Mouse (Mus musculus): Measurements from ENCODE around the gene Tmem87b.
A peak's percentile ranks its signal among the peaks of the same experiment; 100 is the strongest.

Tmem87b gene

GRCm38 (mm10) chr2:128803441-128803840 lies 14.5 kb upstream of the Tmem87b start:
- no peaks in the 10 kb centered on the region for H3K36me3 ChIP-seq (ENCODE audit: control insufficient read depth, insufficient read depth, low read length, poor library complexity, severe bottlenecking)
- no peak for DNase-seq (ENCODE audit: low read depth, low spot score)
- no peaks in the 10 kb centered on the region for H3K27me3 ChIP-seq (ENCODE audit: control insufficient read depth, insufficient read depth, low read length, poor library complexity, severe bottlenecking)

GRCm38 (mm10) chr2:128805341-128805740 lies 12.6 kb upstream of the Tmem87b start:
- DNase-seq (ENCODE audit: low read depth, low spot score) = no peak
- H3K27me3 ChIP-seq (ENCODE audit: control insufficient read depth, insufficient read depth, low read length, poor library complexity, severe bottlenecking) = no peaks in the 10 kb centered on the region
- H3K36me3 ChIP-seq (ENCODE audit: control insufficient read depth, insufficient read depth, low read length, poor library complexity, severe bottlenecking) = no peaks in the 10 kb centered on the region

- H3K27me3 ChIP-seq (ENCODE audit: control insufficient read depth, insufficient read depth, low read length, poor library complexity, severe bottlenecking) = no peaks in the 10 kb centered on the region
- no peaks in the 10 kb centered on the region for H3K36me3 ChIP-seq (ENCODE audit: control insufficient read depth, insufficient read depth, low read length, poor library complexity, severe bottlenecking)
- DNase-seq (ENCODE audit: low read depth, low spot score) = no peak
Measured at GRCm38 (mm10) chr2:128806561-128806960, 11.4 kb upstream of the Tmem87b start.

GRCm38 (mm10) chr2:128812761-128813160 lies 5.2 kb upstream of the Tmem87b start:
- no peaks in the 10 kb centered on the region for H3K27me3 ChIP-seq (ENCODE audit: control insufficient read depth, insufficient read depth, low read length, poor library complexity, severe bottlenecking)
- DNase-seq (ENCODE audit: low read depth, low spot score) = no peak
- H3K36me3 ChIP-seq (ENCODE audit: control insufficient read depth, insufficient read depth, low read length, poor library complexity, severe bottlenecking) = no peaks in the 10 kb centered on the region

- Histone ChIP-seq H3K27me3 (ENCODE audit: control insufficient read depth, insufficient read depth, low read length, poor library complexity, severe bottlenecking) (no peaks in the 10 kb centered on the region), H3K36me3 (ENCODE audit: control insufficient read depth, insufficient read depth, low read length, poor library complexity, severe bottlenecking) (no peaks in the 10 kb centered on the region)
- DNase-seq (ENCODE audit: low read depth, low spot score) = no peak
Measured at GRCm38 (mm10) chr2:128816311-128816710, 1.6 kb upstream of the Tmem87b start.

- no peak for DNase-seq (ENCODE audit: low read depth, low spot score)
- Histone ChIP-seq H3K36me3 (ENCODE audit: control insufficient read depth, insufficient read depth, low read length, poor library complexity, severe bottlenecking) (no peaks in the 10 kb centered on the region), H3K27me3 (ENCODE audit: control insufficient read depth, insufficient read depth, low read length, poor library complexity, severe bottlenecking) (no peaks in the 10 kb centered on the region)
Measured at GRCm38 (mm10) chr2:128816916-128817315, 1.0 kb upstream of the Tmem87b start.

- Histone ChIP-seq H3K36me3 (ENCODE audit: control insufficient read depth, insufficient read depth, low read length, poor library complexity, severe bottlenecking) (no peaks in the 10 kb centered on the region), H3K27me3 (ENCODE audit: control insufficient read depth, insufficient read depth, low read length, poor library complexity, severe bottlenecking) (no peaks in the 10 kb centered on the region)
- DNase-seq (ENCODE audit: low read depth, low spot score) = peak; percentile 80
Measured at GRCm38 (mm10) chr2:128817387-128817785, 532 bp upstream of the Tmem87b start.

GRCm38 (mm10) chr2:128818956-128819643 lies 1.2 kb downstream of the Tmem87b start:
- H3K27me3 ChIP-seq (ENCODE audit: control insufficient read depth, insufficient read depth, low read length, poor library complexity, severe bottlenecking) = no peaks in the 10 kb centered on the region
- H3K36me3 ChIP-seq (ENCODE audit: control insufficient read depth, insufficient read depth, low read length, poor library complexity, severe bottlenecking) = no peaks in the 10 kb centered on the region
- no peak for DNase-seq (ENCODE audit: low read depth, low spot score)

- no peak for DNase-seq (ENCODE audit: low read depth, low spot score)
- Histone ChIP-seq H3K36me3 (ENCODE audit: control insufficient read depth, insufficient read depth, low read length, poor library complexity, severe bottlenecking) (no peaks in the 10 kb centered on the region), H3K27me3 (ENCODE audit: control insufficient read depth, insufficient read depth, low read length, poor library complexity, severe bottlenecking) (no peaks in the 10 kb centered on the region)
Measured at GRCm38 (mm10) chr2:128820631-128821030, 2.7 kb downstream of the Tmem87b start.

- Histone ChIP-seq H3K36me3 (ENCODE audit: control insufficient read depth, insufficient read depth, low read length, poor library complexity, severe bottlenecking) (0 out of 2 replicates have a peak, but pooled peaks cover 6% of the 10 kb centered on the region), H3K27me3 (ENCODE audit: control insufficient read depth, insufficient read depth, low read length, poor library complexity, severe bottlenecking) (no peaks in the 10 kb centered on the region)
- DNase-seq (ENCODE audit: low read depth, low spot score) = no peak
Measured at GRCm38 (mm10) chr2:128823893-128824292, 6.0 kb downstream of the Tmem87b start.

- DNase-seq (ENCODE audit: low read depth, low spot score) = no peak
- H3K36me3 ChIP-seq (ENCODE audit: control insufficient read depth, insufficient read depth, low read length, poor library complexity, severe bottlenecking) = peaks cover 16% of the 10 kb centered on the region; the same call in 1 of the 2 replicates
- H3K27me3 ChIP-seq (ENCODE audit: control insufficient read depth, insufficient read depth, low read length, poor library complexity, severe bottlenecking) = no peaks in the 10 kb centered on the region
Measured at GRCm38 (mm10) chr2:128827787-128828186, 9.9 kb downstream of the Tmem87b start.

GRCm38 (mm10) chr2:128832611-128833010 lies 14.7 kb downstream of the Tmem87b start:
- DNase-seq (ENCODE audit: low read depth, low spot score) = no peak
- Histone ChIP-seq H3K36me3 (ENCODE audit: control insufficient read depth, insufficient read depth, low read length, poor library complexity, severe bottlenecking) (peaks cover 24% of the 10 kb centered on the region), H3K27me3 (ENCODE audit: control insufficient read depth, insufficient read depth, low read length, poor library complexity, severe bottlenecking) (no peaks in the 10 kb centered on the region)

GRCm38 (mm10) chr2:128833035-128833434 lies 15.1 kb downstream of the Tmem87b start:
- no peak for DNase-seq (ENCODE audit: low read depth, low spot score)
- no peaks in the 10 kb centered on the region for H3K27me3 ChIP-seq (ENCODE audit: control insufficient read depth, insufficient read depth, low read length, poor library complexity, severe bottlenecking)
- H3K36me3 ChIP-seq (ENCODE audit: control insufficient read depth, insufficient read depth, low read length, poor library complexity, severe bottlenecking) = peaks cover 21% of the 10 kb centered on the region

GRCm38 (mm10) chr2:128833435-128833834 lies 15.5 kb downstream of the Tmem87b start:
- no peak for DNase-seq (ENCODE audit: low read depth, low spot score)
- Histone ChIP-seq H3K27me3 (ENCODE audit: control insufficient read depth, insufficient read depth, low read length, poor library complexity, severe bottlenecking) (no peaks in the 10 kb centered on the region), H3K36me3 (ENCODE audit: control insufficient read depth, insufficient read depth, low read length, poor library complexity, severe bottlenecking) (peaks cover 21% of the 10 kb centered on the region)

GRCm38 (mm10) chr2:128837531-128837930 lies 19.6 kb downstream of the Tmem87b start:
- DNase-seq (ENCODE audit: low read depth, low spot score) = no peak
- Histone ChIP-seq H3K36me3 (ENCODE audit: control insufficient read depth, insufficient read depth, low read length, poor library complexity, severe bottlenecking) (peaks cover 16% of the 10 kb centered on the region), H3K27me3 (ENCODE audit: control insufficient read depth, insufficient read depth, low read length, poor library complexity, severe bottlenecking) (no peaks in the 10 kb centered on the region)

GRCm38 (mm10) chr2:128838611-128839010 lies 20.7 kb downstream of the Tmem87b start:
- no peaks in the 10 kb centered on the region for H3K27me3 ChIP-seq (ENCODE audit: control insufficient read depth, insufficient read depth, low read length, poor library complexity, severe bottlenecking)
- no peak for DNase-seq (ENCODE audit: low read depth, low spot score)
- H3K36me3 ChIP-seq (ENCODE audit: control insufficient read depth, insufficient read depth, low read length, poor library complexity, severe bottlenecking) = peaks cover 21% of the 10 kb centered on the region

All from splenic B cell, adult 2 months (primary cell).